Mouse (Mus musculus): ENCODE measurements around the gene Sdc4. TPM values are rescaled to one million over a fixed set of nuclear protein-coding genes. Genes with fewer than 3 reads are reported as not detected.

Gene Sdc4
- polyA plus RNA-seq, 1 experiment = 0.03 TPM

- no peak for TF ChIP-seq GATA1 (IDR thresholded peaks at IDR 0.05; ENCODE audit: low read length)
- no peak for TF ChIP-seq TAL1 (IDR thresholded peaks at IDR 0.05; ENCODE audit: low read length)
- Histone ChIP-seq H3K4me1 (ENCODE audit: control insufficient read depth) (no peaks in the 10 kb centered on the region), H3K4me3 (replicated peaks) (no peak overlapping the region), H3K36me3 (ENCODE audit: control insufficient read depth) (no peaks in the 10 kb centered on the region), H3K27me3 (ENCODE audit: control insufficient read depth) (peaks cover 8% of the 10 kb centered on the region), H3K9me3 (ENCODE audit: control insufficient read depth, low read length) (no peaks in the 10 kb centered on the region)
These were observed 9.5 kb upstream of the Sdc4 start for GRCm38 (mm10) chr2:164453047-164453757.

- no peak for TF ChIP-seq GATA1 (IDR thresholded peaks at IDR 0.05; ENCODE audit: low read length)
- peaks cover 5% of the 10 kb centered on the region for H3K27me3 ChIP-seq (ENCODE audit: control insufficient read depth)
- no peaks in the 10 kb centered on the region for H3K36me3 ChIP-seq (ENCODE audit: control insufficient read depth)
- H3K4me3 ChIP-seq (replicated peaks) = no peak overlapping the region
- H3K4me1 ChIP-seq (ENCODE audit: control insufficient read depth) = no peaks in the 10 kb centered on the region
- no peaks in the 10 kb centered on the region for H3K9me3 ChIP-seq (ENCODE audit: control insufficient read depth, low read length)
These were observed 8.5 kb upstream of the Sdc4 start for GRCm38 (mm10) chr2:164452000-164452676.

GRCm38 (mm10) chr2:164449341-164450042 lies 5.8 kb upstream of the Sdc4 start:
- peaks cover 5% of the 10 kb centered on the region; the same call in 1 of the 2 replicates for H3K27me3 ChIP-seq (ENCODE audit: control insufficient read depth)
- no peaks in the 10 kb centered on the region for H3K9me3 ChIP-seq (ENCODE audit: control insufficient read depth, low read length)
- TF ChIP-seq TAL1 (IDR thresholded peaks at IDR 0.05; ENCODE audit: low read length) (no peak), GATA1 (IDR thresholded peaks at IDR 0.05; ENCODE audit: low read length) (no peak)
- H3K4me3 ChIP-seq (replicated peaks) = no peak overlapping the region
- no peaks in the 10 kb centered on the region for H3K36me3 ChIP-seq (ENCODE audit: control insufficient read depth)
- H3K4me1 ChIP-seq (ENCODE audit: control insufficient read depth) = no peaks in the 10 kb centered on the region

- Histone ChIP-seq H3K4me1 (ENCODE audit: control insufficient read depth) (no peaks in the 10 kb centered on the region), H3K9me3 (ENCODE audit: control insufficient read depth, low read length) (no peaks in the 10 kb centered on the region), H3K36me3 (ENCODE audit: control insufficient read depth) (no peaks in the 10 kb centered on the region), H3K27me3 (ENCODE audit: control insufficient read depth) (peaks cover 10% of the 10 kb centered on the region), H3K4me3 (replicated peaks) (no peak overlapping the region)
- TF ChIP-seq GATA1 (IDR thresholded peaks at IDR 0.05; ENCODE audit: low read length) = no peak
- no peak for TF ChIP-seq TAL1 (IDR thresholded peaks at IDR 0.05; ENCODE audit: low read length)
These were observed 5.2 kb upstream of the Sdc4 start for GRCm38 (mm10) chr2:164448921-164449320.

GRCm38 (mm10) chr2:164448140-164448539 lies 4.5 kb upstream of the Sdc4 start:
- Histone ChIP-seq H3K27me3 (ENCODE audit: control insufficient read depth) (peaks cover 18% of the 10 kb centered on the region), H3K4me3 (replicated peaks) (no peak overlapping the region), H3K9me3 (ENCODE audit: control insufficient read depth, low read length) (no peaks in the 10 kb centered on the region), H3K4me1 (ENCODE audit: control insufficient read depth) (no peaks in the 10 kb centered on the region), H3K36me3 (ENCODE audit: control insufficient read depth) (no peaks in the 10 kb centered on the region)
- TF ChIP-seq GATA1 (IDR thresholded peaks at IDR 0.05; ENCODE audit: low read length) = no peak
- no peak for TF ChIP-seq TAL1 (IDR thresholded peaks at IDR 0.05; ENCODE audit: low read length)

- H3K4me3 ChIP-seq (replicated peaks) = no peak overlapping the region
- no peaks in the 10 kb centered on the region for H3K36me3 ChIP-seq (ENCODE audit: control insufficient read depth)
- no peaks in the 10 kb centered on the region for H3K4me1 ChIP-seq (ENCODE audit: control insufficient read depth)
- no peaks in the 10 kb centered on the region for H3K9me3 ChIP-seq (ENCODE audit: control insufficient read depth, low read length)
- peaks cover 39% of the 10 kb centered on the region for H3K27me3 ChIP-seq (ENCODE audit: control insufficient read depth)
- no peak for TF ChIP-seq TAL1 (IDR thresholded peaks at IDR 0.05; ENCODE audit: low read length)
- TF ChIP-seq GATA1 (IDR thresholded peaks at IDR 0.05; ENCODE audit: low read length) = no peak
These were observed 2.4 kb upstream of the Sdc4 start for GRCm38 (mm10) chr2:164446086-164446469.

GRCm38 (mm10) chr2:164445399-164446085 lies 1.9 kb upstream of the Sdc4 start:
- no peaks in the 10 kb centered on the region for H3K9me3 ChIP-seq (ENCODE audit: control insufficient read depth, low read length)

GRCm38 (mm10) chr2:164444701-164445100 lies 1.0 kb upstream of the Sdc4 start:
- TF ChIP-seq TAL1 (IDR thresholded peaks at IDR 0.05; ENCODE audit: low read length) (no peak), GATA1 (IDR thresholded peaks at IDR 0.05; ENCODE audit: low read length) (no peak)
- H3K4me1 ChIP-seq (ENCODE audit: control insufficient read depth) = no peaks in the 10 kb centered on the region
- no peaks in the 10 kb centered on the region; the same call in 1 of the 2 replicates for H3K36me3 ChIP-seq (ENCODE audit: control insufficient read depth)
- peaks cover 41% of the 10 kb centered on the region for H3K27me3 ChIP-seq (ENCODE audit: control insufficient read depth)
- H3K9me3 ChIP-seq (ENCODE audit: control insufficient read depth, low read length) = no peaks in the 10 kb centered on the region
- no peak overlapping the region for H3K4me3 ChIP-seq (replicated peaks)

More at GRCm38 (mm10) chr2:164445399-164446085, 1.9 kb upstream of the Sdc4 start:
- Histone ChIP-seq H3K27me3 (ENCODE audit: control insufficient read depth) (peaks cover 41% of the 10 kb centered on the region), H3K4me3 (replicated peaks) (no peak overlapping the region), H3K36me3 (ENCODE audit: control insufficient read depth) (no peaks in the 10 kb centered on the region), H3K4me1 (ENCODE audit: control insufficient read depth) (no peaks in the 10 kb centered on the region)
- TF ChIP-seq TAL1 (IDR thresholded peaks at IDR 0.05; ENCODE audit: low read length) (no peak), GATA1 (IDR thresholded peaks at IDR 0.05; ENCODE audit: low read length) (no peak)
